Mouse (Mus musculus): Measurements from ENCODE around the gene Sorbs2. TPM values are rescaled to one million over a fixed set of nuclear protein-coding genes. Genes with fewer than 3 reads are reported as not detected.

Gene Sorbs2
- polyA plus RNA-seq, 1 experiment = 13.9 TPM

- H3K27ac ChIP-seq (ENCODE audit: insufficient read depth, low read depth, low read length) = no peak overlapping the region
- 77% methylated on average over 3 of the region's 3 CpGs for WGBS
- no peaks in the 10 kb centered on the region for H3K36me3 ChIP-seq (ENCODE audit: control insufficient read depth, insufficient read depth, low read length)
- H3K4me1 ChIP-seq (ENCODE audit: control insufficient read depth, insufficient read depth, low read length) = no peaks in the 10 kb centered on the region
- TF ChIP-seq POLR2A (IDR thresholded peaks at IDR 0.05; ENCODE audit: low read depth, low read length) (no peak), CTCF (conservative IDR thresholded peaks at IDR 0.05; ENCODE audit: insufficient read depth, insufficient read length, low read depth, low read length) (no peak)
- H3K4me3 ChIP-seq (ENCODE audit: insufficient read depth, low read depth, low read length) = no peak overlapping the region
- no peaks in the 10 kb centered on the region for H3K27me3 ChIP-seq (replicated peaks; ENCODE audit: control insufficient read depth, insufficient read depth, low read length)
- no peak for DNase-seq
Measured at GRCm38 (mm10) chr8:45658021-45658420, 150.4 kb downstream of the Sorbs2 start.

GRCm38 (mm10) chr8:45658458-45659325 is 151.1 kb downstream of the Sorbs2 start:
- no peak overlapping the region for H3K27ac ChIP-seq (ENCODE audit: insufficient read depth, low read depth, low read length)
- 29% methylated on average over 18 of the region's 18 CpGs for WGBS

GRCm38 (mm10) chr8:45659473-45659872 is 151.9 kb downstream of the Sorbs2 start:
- no peak overlapping the region for H3K27ac ChIP-seq (ENCODE audit: insufficient read depth, low read depth, low read length)
- no peaks in the 10 kb centered on the region for H3K36me3 ChIP-seq (ENCODE audit: control insufficient read depth, insufficient read depth, low read length)
- WGBS = 41% methylated on average over 4 of the region's 4 CpGs
- H3K4me1 ChIP-seq (ENCODE audit: control insufficient read depth, insufficient read depth, low read length) = no peaks in the 10 kb centered on the region
- H3K27me3 ChIP-seq (replicated peaks; ENCODE audit: control insufficient read depth, insufficient read depth, low read length) = no peaks in the 10 kb centered on the region
- H3K4me3 ChIP-seq (ENCODE audit: insufficient read depth, low read depth, low read length) = no peak overlapping the region
- no peak for DNase-seq
- TF ChIP-seq POLR2A (IDR thresholded peaks at IDR 0.05; ENCODE audit: low read depth, low read length) = no peak

More at GRCm38 (mm10) chr8:45658458-45659325, 151.1 kb downstream of the Sorbs2 start:
- DNase-seq = peak; percentile 20
- TF ChIP-seq POLR2A (IDR thresholded peaks at IDR 0.05; ENCODE audit: low read depth, low read length) = no peak
- H3K36me3 ChIP-seq (ENCODE audit: control insufficient read depth, insufficient read depth, low read length) = no peaks in the 10 kb centered on the region
- H3K4me1 ChIP-seq (ENCODE audit: control insufficient read depth, insufficient read depth, low read length) = no peaks in the 10 kb centered on the region
- H3K27me3 ChIP-seq (replicated peaks; ENCODE audit: control insufficient read depth, insufficient read depth, low read length) = no peaks in the 10 kb centered on the region
- H3K4me3 ChIP-seq (ENCODE audit: insufficient read depth, low read depth, low read length) = peak overlapping the region; percentile 9; the same call in 1 of the 2 replicates

- Histone ChIP-seq H3K27ac (ENCODE audit: insufficient read depth, low read depth, low read length) (no peak overlapping the region), H3K27me3 (replicated peaks; ENCODE audit: control insufficient read depth, insufficient read depth, low read length) (no peaks in the 10 kb centered on the region), H3K4me3 (ENCODE audit: insufficient read depth, low read depth, low read length) (peak overlapping the region; percentile 0; the same call in 1 of the 2 replicates), H3K4me1 (ENCODE audit: control insufficient read depth, insufficient read depth, low read length) (no peaks in the 10 kb centered on the region), H3K36me3 (ENCODE audit: control insufficient read depth, insufficient read depth, low read length) (no peaks in the 10 kb centered on the region)
- peak; percentile 20 for DNase-seq
- 31% methylated on average over 12 of the region's 12 CpGs for WGBS
- TF ChIP-seq CTCF (conservative IDR thresholded peaks at IDR 0.05; ENCODE audit: insufficient read depth, insufficient read length, low read depth, low read length) (no peak), POLR2A (IDR thresholded peaks at IDR 0.05; ENCODE audit: low read depth, low read length) (no peak)
Measured at GRCm38 (mm10) chr8:45660570-45660969, 153.0 kb downstream of the Sorbs2 start.

- no peaks in the 10 kb centered on the region for H3K4me1 ChIP-seq (ENCODE audit: control insufficient read depth, insufficient read depth, low read length)
- H3K27ac ChIP-seq (ENCODE audit: insufficient read depth, low read depth, low read length) = no peak overlapping the region
- whole genome bisulfite sequencing = 60% methylated on average over 4 of the region's 4 CpGs
- H3K27me3 ChIP-seq (replicated peaks; ENCODE audit: control insufficient read depth, insufficient read depth, low read length) = no peaks in the 10 kb centered on the region
- TF ChIP-seq POLR2A (IDR thresholded peaks at IDR 0.05; ENCODE audit: low read depth, low read length) = no peak
- TF ChIP-seq CTCF (conservative IDR thresholded peaks at IDR 0.05; ENCODE audit: insufficient read depth, insufficient read length, low read depth, low read length) = no peak
- no peak for DNase-seq
- H3K4me3 ChIP-seq (ENCODE audit: insufficient read depth, low read depth, low read length) = no peak overlapping the region
- H3K36me3 ChIP-seq (ENCODE audit: control insufficient read depth, insufficient read depth, low read length) = no peaks in the 10 kb centered on the region
Measured at GRCm38 (mm10) chr8:45661605-45662004, 154.0 kb downstream of the Sorbs2 start.

- Histone ChIP-seq H3K4me3 (ENCODE audit: insufficient read depth, low read depth, low read length) (no peak overlapping the region), H3K27me3 (replicated peaks; ENCODE audit: control insufficient read depth, insufficient read depth, low read length) (no peaks in the 10 kb centered on the region), H3K27ac (ENCODE audit: insufficient read depth, low read depth, low read length) (no peak overlapping the region), H3K4me1 (ENCODE audit: control insufficient read depth, insufficient read depth, low read length) (no peaks in the 10 kb centered on the region), H3K36me3 (ENCODE audit: control insufficient read depth, insufficient read depth, low read length) (no peaks in the 10 kb centered on the region)
- TF ChIP-seq POLR2A (IDR thresholded peaks at IDR 0.05; ENCODE audit: low read depth, low read length) (no peak), CTCF (conservative IDR thresholded peaks at IDR 0.05; ENCODE audit: insufficient read depth, insufficient read length, low read depth, low read length) (no peak)
- 92% methylated on average over 7 of the region's 7 CpGs for WGBS
- DNase-seq = no peak
Measured at GRCm38 (mm10) chr8:45666221-45666620, 158.6 kb downstream of the Sorbs2 start.

GRCm38 (mm10) chr8:45673149-45673548 is 165.6 kb downstream of the Sorbs2 start:
- H3K4me1 ChIP-seq (ENCODE audit: control insufficient read depth, insufficient read depth, low read length) = no peaks in the 10 kb centered on the region; the same call in 1 of the 2 replicates
- H3K36me3 ChIP-seq (ENCODE audit: control insufficient read depth, insufficient read depth, low read length) = no peaks in the 10 kb centered on the region
- DNase-seq = no peak
- H3K27ac ChIP-seq (ENCODE audit: insufficient read depth, low read depth, low read length) = no peak overlapping the region
- H3K27me3 ChIP-seq (replicated peaks; ENCODE audit: control insufficient read depth, insufficient read depth, low read length) = no peaks in the 10 kb centered on the region; the same call in 1 of the 2 replicates
- no peak overlapping the region for H3K4me3 ChIP-seq (ENCODE audit: insufficient read depth, low read depth, low read length)
- TF ChIP-seq POLR2A (IDR thresholded peaks at IDR 0.05; ENCODE audit: low read depth, low read length) (no peak), CTCF (conservative IDR thresholded peaks at IDR 0.05; ENCODE audit: insufficient read depth, insufficient read length, low read depth, low read length) (no peak)
- 89% methylated on average over 4 of the region's 4 CpGs for WGBS

Data from kidney, adult 2 months (tissue).